24 mouse cellular contexts compared by ENCODE assay signal in the genomic region with DNA sequence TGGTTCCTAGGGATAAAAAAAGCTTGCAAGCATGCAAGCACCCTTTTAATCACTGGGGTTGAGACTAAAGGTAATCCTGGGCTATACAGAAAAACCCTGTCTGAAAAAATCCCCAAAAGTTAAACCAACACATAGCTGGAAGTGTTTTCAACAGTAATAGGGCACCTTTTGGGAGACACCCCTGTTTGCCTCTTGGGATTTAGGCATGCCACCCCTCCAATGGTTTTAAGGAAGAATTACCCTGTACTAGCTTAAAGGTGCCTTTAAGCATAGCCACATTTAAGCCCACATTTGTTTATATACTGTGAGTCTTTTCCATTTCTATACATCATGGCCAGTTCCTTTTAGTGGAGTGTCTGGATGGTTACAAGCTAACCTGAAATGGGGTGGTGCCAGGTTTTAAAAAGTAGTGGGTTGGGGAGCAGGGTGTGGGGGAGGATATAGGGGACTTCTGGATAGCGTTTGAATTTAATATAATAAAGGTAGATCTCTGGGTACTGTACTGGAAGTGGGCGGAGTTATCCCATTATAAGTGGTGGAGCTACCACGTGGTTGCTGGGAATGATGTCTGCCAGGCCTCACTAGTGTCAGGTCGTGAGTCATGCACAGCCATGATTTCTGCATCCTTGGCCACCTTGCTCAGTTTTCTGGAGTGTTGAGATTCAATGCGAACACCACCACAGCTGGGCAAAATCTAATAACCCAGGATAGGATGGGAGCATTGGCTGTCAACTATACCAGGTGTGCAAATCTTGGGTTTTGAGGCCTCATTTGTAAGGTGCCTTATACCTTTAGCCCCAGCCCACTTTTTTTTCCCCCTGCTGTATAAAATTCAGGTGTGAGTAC. TPM values are rescaled to one million over a fixed set of nuclear protein-coding genes. Genes with fewer than 3 reads are reported as not detected.
DNase-seq lines count a peak whose midpoint lies in the region; ATAC-seq lines count a peak whose summit lies in the region.
"Had no signal": no experiment of that assay in that cellular context is flagged by ENCODE, and none has a peak within 500 bp of the region (broad histone marks: within the 10 kb centered on the region; RNA-seq: fewer than 3 reads in every experiment).

No protein-coding gene starts in this region.

- H3K9me3 ChIP-seq in forebrain, embryonic 11.5 days (ENCODE audit: control insufficient read depth, low read length), result no peaks in the 10 kb centered on the region
- H3K9me3 ChIP-seq in forebrain, embryonic 16.5 days (ENCODE audit: control insufficient read depth, low read length), result no peaks in the 10 kb centered on the region
- no peaks in the 10 kb centered on the region for H3K9me3 ChIP-seq in kidney, embryonic 14.5 days (ENCODE audit: control insufficient read depth, low read length)
- no peaks in the 10 kb centered on the region; the same call in 1 of the 2 replicates for H3K9me3 ChIP-seq in embryonic facial prominence, embryonic 10.5 days
- H3K9me3 ChIP-seq: forebrain, embryonic 12.5 days; heart, embryonic 15.5 days; intestine, embryonic 15.5 days; kidney, embryonic 15.5 days; liver, embryonic 13.5 days; megakaryocyte, embryonic 14.5 days had no signal

- 58% methylated on average over 5 of the region's 5 CpGs for WGBS in forebrain, embryonic 11.5 days
- 54% methylated on average over 5 of the region's 5 CpGs for WGBS in forebrain, embryonic 16.5 days
- 52% methylated on average over 5 of the region's 5 CpGs for WGBS in kidney, embryonic 14.5 days
- 52% methylated on average over 5 of the region's 5 CpGs for WGBS in embryonic facial prominence, embryonic 10.5 days

- no peak overlapping the region for H3K4me2 ChIP-seq in forebrain, embryonic 11.5 days (ENCODE audit: low read depth, low read length, severe bottlenecking)
- no peak overlapping the region for H3K4me2 ChIP-seq in forebrain, embryonic 16.5 days (ENCODE audit: low read length)
- no peak overlapping the region for H3K4me2 ChIP-seq in kidney, embryonic 14.5 days (replicated peaks; ENCODE audit: low read depth, low read length)
- H3K4me2 ChIP-seq: forebrain, embryonic 12.5 days; heart, embryonic 15.5 days; intestine, embryonic 15.5 days; kidney, embryonic 15.5 days; liver, embryonic 13.5 days; lung, embryonic 14.5 days had no signal

- no peak overlapping the region for H3K27ac ChIP-seq in forebrain, embryonic 11.5 days (ENCODE audit: low read depth, low read length)
- no peak overlapping the region for H3K27ac ChIP-seq in forebrain, embryonic 16.5 days (ENCODE audit: low read length)
- no peak overlapping the region for H3K27ac ChIP-seq in kidney, embryonic 14.5 days (ENCODE audit: low read depth, low read length)
- H3K27ac ChIP-seq in embryonic facial prominence, embryonic 10.5 days (replicated peaks), result no peak overlapping the region
- H3K27ac ChIP-seq: forebrain, embryonic 12.5 days; heart, embryonic 15.5 days; intestine, embryonic 15.5 days; kidney, embryonic 15.5 days; left cerebral cortex, adult 2 months; liver, embryonic 13.5 days had no signal

- peaks cover 17% of the 10 kb centered on the region for H3K27me3 ChIP-seq in forebrain, embryonic 11.5 days (ENCODE audit: control insufficient read depth, insufficient read depth, low read length)
- H3K27me3 ChIP-seq in forebrain, embryonic 16.5 days (replicated peaks; ENCODE audit: control insufficient read depth, insufficient read depth, low read length), result peaks cover 19% of the 10 kb centered on the region; the same call in 1 of the 2 replicates
- H3K27me3 ChIP-seq in kidney, embryonic 14.5 days (ENCODE audit: control insufficient read depth, insufficient read depth, low read length), result peaks cover 26% of the 10 kb centered on the region
- H3K27me3 ChIP-seq in embryonic facial prominence, embryonic 10.5 days (replicated peaks; ENCODE audit: low read depth, poor library complexity, severe bottlenecking), result peaks cover 34% of the 10 kb centered on the region

- H3K4me1 ChIP-seq in forebrain, embryonic 11.5 days (replicated peaks; ENCODE audit: control insufficient read depth, insufficient read depth, low read length), result no peaks in the 10 kb centered on the region
- H3K4me1 ChIP-seq in forebrain, embryonic 16.5 days (replicated peaks; ENCODE audit: control insufficient read depth, insufficient read depth, low read length), result 0 out of 2 replicates have a peak, but pooled peaks cover 2% of the 10 kb centered on the region
- H3K4me1 ChIP-seq in kidney, embryonic 14.5 days (ENCODE audit: control insufficient read depth, insufficient read depth, low read length), result no peaks in the 10 kb centered on the region
- no peaks in the 10 kb centered on the region for H3K4me1 ChIP-seq in embryonic facial prominence, embryonic 10.5 days
- H3K4me1 ChIP-seq: forebrain, embryonic 12.5 days; heart, embryonic 15.5 days; intestine, embryonic 15.5 days; kidney, embryonic 15.5 days; liver, embryonic 13.5 days had no signal

- no peak overlapping the region for H3K9ac ChIP-seq in forebrain, embryonic 11.5 days (ENCODE audit: low read length)
- no peak overlapping the region for H3K9ac ChIP-seq in forebrain, embryonic 16.5 days (replicated peaks; ENCODE audit: low read depth, low read length)
- no peak overlapping the region for H3K9ac ChIP-seq in kidney, embryonic 14.5 days (ENCODE audit: low read depth, low read length)
- H3K9ac ChIP-seq: forebrain, embryonic 12.5 days; heart, embryonic 15.5 days; intestine, embryonic 15.5 days; kidney, embryonic 15.5 days; liver, embryonic 13.5 days; lung, embryonic 14.5 days had no signal

- DNase-seq in forebrain, embryonic 11.5 days (ENCODE audit: low spot score), result no peak
- no peak for DNase-seq in kidney, adult 18-20 months
- DNase-seq in 3T3-L1 (ENCODE audit: low read depth, low spot score) (peak; percentile 17), MN1 (ENCODE audit: low spot score) (peak; percentile 32)
- no peak for DNase-seq in embryonic facial prominence, embryonic 10.5 days (ENCODE audit: low spot score)
- DNase-seq in retina, embryonic 14.5 days (ENCODE audit: low spot score), result no peak
- DNase-seq: liver, embryonic 13.5 days had no signal

- 0 out of 2 replicates have a peak, but pooled peaks have one; percentile 46 for ATAC-seq in forebrain, embryonic 11.5 days (replicated peaks; ENCODE audit: low FRiP score)
- no peak for ATAC-seq in forebrain, embryonic 16.5 days
- ATAC-seq in kidney, embryonic 14.5 days (ENCODE audit: low FRiP score, low TSS enrichment), result peak; percentile 38; the same call in 1 of the 2 replicates
- ATAC-seq: CD4-positive, CD25-positive, alpha-beta regulatory T cell, adult 4 months had no signal

- H3K4me3 ChIP-seq in forebrain, embryonic 11.5 days (ENCODE audit: low read depth, low read length), result no peak overlapping the region
- H3K4me3 ChIP-seq in forebrain, embryonic 16.5 days (replicated peaks; ENCODE audit: low read length), result no peak overlapping the region
- H3K4me3 ChIP-seq in kidney, embryonic 14.5 days (ENCODE audit: low read length), result no peak overlapping the region
- H3K4me3 ChIP-seq in embryonic facial prominence, embryonic 10.5 days, result no peak overlapping the region
- H3K4me3 ChIP-seq: forebrain, embryonic 12.5 days; heart, embryonic 15.5 days; intestine, embryonic 15.5 days; kidney, embryonic 15.5 days; left cerebral cortex, adult 2 months; liver, embryonic 13.5 days; megakaryocyte, embryonic 14.5 days had no signal

- no peaks in the 10 kb centered on the region for H3K36me3 ChIP-seq in forebrain, embryonic 11.5 days (ENCODE audit: control insufficient read depth, insufficient read depth, low read length)
- no peaks in the 10 kb centered on the region for H3K36me3 ChIP-seq in forebrain, embryonic 16.5 days (ENCODE audit: control insufficient read depth, insufficient read depth)
- H3K36me3 ChIP-seq in kidney, embryonic 14.5 days (ENCODE audit: control insufficient read depth, insufficient read depth, low read length), result no peaks in the 10 kb centered on the region
- H3K36me3 ChIP-seq in embryonic facial prominence, embryonic 10.5 days (replicated peaks), result no peaks in the 10 kb centered on the region
- H3K36me3 ChIP-seq: forebrain, embryonic 12.5 days; heart, embryonic 15.5 days; intestine, embryonic 15.5 days; kidney, embryonic 15.5 days; liver, embryonic 13.5 days had no signal

RNA-seq across cellular contexts. Expression of gene Nlrp12, which starts 28.3 kb away (rescaled TPM):
- polyA plus RNA-seq in forebrain, embryonic 11.5 days (2014; fragmentation: Nextera tagmentation; extraction: Ambion mirVana), result not detected in 2 replicates
- polyA plus RNA-seq in forebrain, embryonic 16.5 days (2015; fragmentation: Nextera tagmentation; extraction: Ambion mirVana), result not detected in 2 replicates
- polyA plus RNA-seq in kidney, embryonic 14.5 days (2014; fragmentation: Nextera tagmentation; extraction: Ambion mirVana), result 0.03 TPM in 1 of 2 replicates, not detected in the other
- 0.02 TPM in 1 of 2 replicates, not detected in the other for polyA plus RNA-seq in embryonic facial prominence, embryonic 10.5 days (2016; fragmentation: Nextera tagmentation; extraction: Ambion mirVana)
- polyA plus RNA-seq: CD4-positive, CD25-positive, alpha-beta regulatory T cell, adult 4 months; embryonic facial prominence, embryonic 11.5 days; forebrain, embryonic 12.5 days; heart, embryonic 15.5 days; intestine, embryonic 15.5 days; limb, embryonic 14.5 days; lung, embryonic 14.5 days; neural tube, embryonic 11.5 days; stomach, embryonic 14.5 days had no signal

RNA-seq across cellular contexts. Expression of gene AU018091, which starts 52.3 kb away (rescaled TPM):
- polyA plus RNA-seq in forebrain, embryonic 11.5 days (2014; fragmentation: Nextera tagmentation; extraction: Ambion mirVana), result 0.05 and 0.37 TPM in 2 replicates
- polyA plus RNA-seq in forebrain, embryonic 16.5 days (2015; fragmentation: Nextera tagmentation; extraction: Ambion mirVana), result not detected in 2 replicates
- not detected in 2 replicates for polyA plus RNA-seq in kidney, embryonic 14.5 days (2014; fragmentation: Nextera tagmentation; extraction: Ambion mirVana)
- 0.31 and 0.43 TPM in 2 replicates for polyA plus RNA-seq in embryonic facial prominence, embryonic 10.5 days (2016; fragmentation: Nextera tagmentation; extraction: Ambion mirVana)
- polyA plus RNA-seq: CD4-positive, CD25-positive, alpha-beta regulatory T cell, adult 4 months; cortical plate, adult 2 months; frontal cortex, adult 2 months; gonadal fat pad, adult 2 months; heart, embryonic 15.5 days; intestine, embryonic 15.5 days; kidney, embryonic 15.5 days; liver, embryonic 13.5 days; lung, embryonic 14.5 days; neural tube, embryonic 11.5 days had no signal

Comparison
In these comparisons a context has a peak if more than half of its experiments do, and no peak if none do; other contexts are left out.
1. DNase-seq: peak in 3T3-L1 (single experiment) and MN1 (single experiment); none in forebrain, embryonic 11.5 days (single experiment), kidney, adult 18-20 months (single experiment), embryonic facial prominence, embryonic 10.5 days (single experiment) and retina, embryonic 14.5 days (single experiment).